Mouse (Mus musculus) gastrocnemius, postnatal 4 days (tissue): ENCODE measurements around the gene Ttc13. TPM values are rescaled to one million over a fixed set of nuclear protein-coding genes. Genes with fewer than 3 reads are reported as not detected.
A peak's percentile ranks its signal among the peaks of the same experiment; 100 is the strongest.

Experiments used
- DNase-seq, 2 experiments: peaks; one replicate each; pipeline ENCODE4 v3.0.0; 2021 to 2022; ENCODE audit warnings: low spot score in 2 of 2, mixed read lengths in 2 of 2
- total RNA-seq, 2 experiments: library from RNA; stranded (reverse); gene quantifications; 2 replicates each; pipeline ENCODE4 v1.2.3; 2021

Gene Ttc13
- total RNA-seq, 2 experiments from 2014 or later: 28.2 to 33.1 TPM

DNA sequence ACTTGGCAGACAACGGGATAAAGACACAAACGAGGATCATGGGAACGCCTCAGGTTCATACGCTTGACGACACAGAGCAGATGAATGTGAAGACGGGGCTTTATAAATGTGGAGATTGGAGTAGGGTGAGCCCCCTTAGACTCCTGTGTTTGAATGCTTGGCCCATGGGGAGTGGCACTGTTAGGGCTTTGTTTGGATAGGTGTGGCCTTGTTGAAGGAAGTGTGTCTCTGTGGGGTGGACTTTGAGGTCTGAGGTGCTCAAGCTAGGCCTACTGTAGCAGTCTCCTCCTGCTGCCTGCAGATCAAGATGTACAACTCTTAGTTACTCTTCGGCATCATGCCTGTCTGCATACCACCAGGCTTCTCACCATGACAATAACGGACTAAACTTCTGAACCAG, 16.0 kb downstream of the Ttc13 start:
- no peak for DNase-seq

DNA sequence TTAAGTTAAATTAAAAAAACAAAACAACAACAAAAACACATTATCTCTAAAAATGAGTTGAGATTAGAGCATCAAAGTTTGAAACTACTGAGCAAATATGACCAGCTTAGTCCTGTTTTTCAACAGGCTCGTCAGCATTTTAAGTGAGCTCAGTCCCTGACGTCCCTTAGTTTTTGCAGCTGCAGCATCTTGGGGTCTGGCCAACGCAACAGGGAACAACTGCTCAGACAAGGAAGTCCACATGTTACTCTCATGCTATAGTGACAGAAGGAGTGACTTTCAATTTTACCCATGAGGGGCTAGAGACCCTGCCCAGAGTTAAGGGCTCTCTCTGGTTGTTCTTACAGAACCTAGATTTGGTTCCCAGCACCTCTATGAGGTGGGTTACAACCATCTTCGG, 17.4 kb downstream of the Ttc13 start:
- no peak for DNase-seq

DNA sequence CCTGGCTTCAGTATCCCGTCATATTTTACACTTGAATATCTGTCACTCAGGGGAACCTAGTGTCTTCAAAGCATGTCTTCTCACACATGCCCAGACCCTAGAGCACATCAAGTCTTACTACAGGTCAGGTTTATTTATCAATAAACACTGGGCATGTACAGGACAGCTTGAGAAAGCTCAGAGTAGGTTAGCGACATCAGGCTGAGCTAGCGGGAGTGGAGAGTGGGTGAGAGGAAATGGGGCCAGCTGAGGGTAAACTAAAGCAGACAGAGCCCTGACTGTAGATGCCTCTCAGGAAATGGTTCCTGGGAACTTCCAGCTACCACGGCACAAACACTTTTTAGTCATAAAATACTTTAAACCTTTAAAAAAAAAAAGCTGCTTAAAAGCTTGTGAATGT, 18.3 kb downstream of the Ttc13 start:
- DNase-seq: no peak

DNA sequence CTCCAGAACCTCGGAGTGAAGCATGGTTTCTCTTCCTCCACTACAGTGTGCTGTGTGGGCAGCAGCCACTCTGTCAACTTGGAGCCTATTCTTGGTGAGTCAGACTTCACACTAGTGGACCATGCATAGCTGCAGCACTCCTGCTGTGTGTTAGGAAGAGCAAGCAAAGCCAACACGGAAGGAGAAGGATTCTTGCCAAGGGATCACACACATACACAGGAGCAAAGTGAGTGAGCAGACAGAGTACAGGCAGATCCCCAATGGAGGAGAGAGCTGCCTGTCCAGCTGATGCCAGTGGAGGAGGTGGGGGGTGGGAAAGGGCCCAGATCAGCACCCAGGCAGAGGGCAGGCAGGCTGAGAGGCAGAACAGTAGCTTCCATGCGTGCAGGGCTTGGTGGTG, 19.6 kb downstream of the Ttc13 start:
- no peak for DNase-seq

DNA sequence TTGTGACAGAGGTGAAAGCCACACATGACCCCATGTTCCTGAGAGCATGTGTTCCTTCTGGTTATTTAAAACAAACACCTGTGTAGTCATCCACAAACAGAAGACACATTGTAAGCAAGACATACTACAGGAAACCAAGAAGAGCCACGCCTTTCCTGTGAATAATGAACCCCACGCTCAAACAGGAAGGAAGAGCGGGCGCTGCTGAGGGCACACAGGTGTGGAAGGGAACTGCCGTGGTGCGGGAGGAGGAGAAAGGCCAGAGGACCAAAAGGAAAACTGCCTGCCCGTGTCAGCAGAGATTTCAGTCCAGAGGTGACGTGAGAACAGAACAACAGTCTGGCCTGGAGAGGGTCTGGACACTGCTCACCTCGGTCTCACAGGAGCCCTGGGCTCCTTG, 20.8 kb downstream of the Ttc13 start:
- no peak for DNase-seq

DNA sequence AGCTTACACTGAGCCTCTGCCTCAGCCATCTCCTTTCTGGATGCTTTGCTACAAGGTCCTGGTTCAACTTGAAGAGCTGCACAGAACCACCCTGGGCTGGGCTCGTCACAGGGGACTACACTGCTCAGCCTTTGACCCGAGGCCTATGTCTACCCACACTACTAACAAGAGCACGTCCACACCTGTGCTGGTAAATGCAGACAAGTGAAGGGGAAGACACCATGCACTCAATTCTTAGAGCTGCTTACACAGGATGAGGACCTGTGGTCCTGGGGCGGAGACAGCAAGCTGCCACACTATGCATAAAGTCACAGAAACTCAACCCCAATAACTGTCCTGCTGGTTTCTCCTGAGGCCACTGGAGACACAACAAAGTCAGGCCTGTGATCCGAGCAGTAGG, 21.5 kb downstream of the Ttc13 start:
- DNase-seq: no peak

DNA sequence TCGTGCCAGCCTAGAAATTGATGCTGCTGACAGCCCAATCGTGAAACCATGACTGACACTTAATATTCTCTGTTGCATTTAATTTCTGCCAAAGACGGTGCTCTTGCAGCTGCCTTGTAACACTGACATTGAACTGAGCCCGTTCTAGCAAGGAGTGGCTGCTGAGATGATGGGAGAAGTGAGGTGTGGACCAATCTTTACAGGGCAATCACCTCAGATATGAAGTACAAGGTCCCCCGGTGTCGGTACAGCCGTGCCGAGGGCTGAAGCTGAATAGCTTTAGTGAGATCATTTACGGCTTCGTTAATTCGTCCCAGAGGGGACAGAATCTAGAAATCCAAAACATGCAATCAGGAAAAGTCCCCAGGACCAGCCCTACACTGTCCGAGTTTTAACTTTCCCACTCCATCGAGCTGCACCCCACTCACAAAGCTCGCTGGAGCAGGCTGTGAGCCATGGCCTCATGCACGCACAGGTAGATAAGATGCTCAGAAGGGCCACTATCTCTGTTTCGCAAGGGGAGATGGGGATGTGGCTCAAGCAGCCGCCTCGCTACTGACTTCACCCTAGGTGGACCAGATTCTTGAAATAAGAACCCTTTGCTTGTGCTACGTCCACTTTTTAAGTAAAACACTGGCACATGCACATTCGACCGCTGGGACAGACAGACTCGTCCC, 26.2 kb downstream of the Ttc13 start:
- DNase-seq: no peak

DNA sequence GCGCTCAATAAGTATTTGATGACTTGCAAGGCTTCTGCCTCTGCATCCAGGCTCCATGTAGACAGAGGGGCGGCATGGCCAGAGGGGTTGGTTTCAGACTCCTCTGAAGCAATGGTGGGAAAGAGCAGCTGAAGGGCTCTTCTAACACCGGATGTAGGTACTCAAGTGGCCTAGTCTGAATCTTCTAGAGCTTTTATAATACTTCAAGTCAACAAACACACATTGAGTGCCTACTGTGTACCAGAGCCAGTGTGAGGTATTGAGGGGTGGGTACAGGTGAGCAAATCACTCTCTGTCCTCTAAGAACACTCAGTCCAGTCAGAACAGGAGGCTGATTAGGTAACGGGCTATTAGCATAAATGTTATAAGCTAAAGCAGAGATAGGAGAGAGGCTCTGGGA, 30.1 kb downstream of the Ttc13 start:
- DNase-seq: no peak

DNA sequence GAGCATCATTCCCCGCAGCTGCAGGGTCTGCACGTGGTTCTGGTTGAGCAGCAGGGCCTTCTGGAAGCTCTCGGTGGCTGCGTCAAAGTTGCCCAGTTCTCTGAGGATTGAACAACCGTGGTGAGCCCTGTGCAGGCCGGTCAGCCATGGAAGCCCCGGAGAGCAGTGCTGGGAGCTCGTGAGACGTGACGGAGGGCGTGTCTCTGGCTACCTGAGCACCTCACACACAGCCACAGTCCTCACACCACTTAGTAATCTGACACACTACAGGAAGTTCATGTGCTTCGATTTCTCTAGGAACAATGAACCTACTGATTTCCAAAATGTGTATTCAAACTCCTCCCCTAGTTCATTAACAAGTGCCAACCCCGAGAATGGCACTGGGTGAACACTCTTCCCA, 32.9 kb downstream of the Ttc13 start:
- no peak for DNase-seq

DNA sequence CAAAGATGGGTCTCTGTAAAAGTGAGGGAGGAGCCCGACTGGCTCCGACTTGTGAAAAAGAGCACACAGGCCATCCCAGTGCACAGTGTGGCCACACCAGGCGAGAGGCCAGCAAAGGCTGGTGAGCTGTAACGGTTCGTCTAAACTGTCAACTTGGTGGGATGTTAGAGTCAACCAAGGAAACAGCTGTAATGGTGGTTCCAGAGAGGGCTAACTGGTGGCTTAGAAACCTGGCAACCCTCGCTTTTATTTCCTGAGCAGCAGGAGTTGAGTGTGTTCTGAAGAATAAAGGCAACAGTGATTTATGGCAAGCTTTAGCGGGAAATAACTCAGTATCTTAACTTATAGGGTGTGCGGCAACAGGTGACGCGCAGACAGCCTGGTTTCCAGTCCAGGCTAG, 39.6 kb downstream of the Ttc13 start:
- DNase-seq: no peak

DNA sequence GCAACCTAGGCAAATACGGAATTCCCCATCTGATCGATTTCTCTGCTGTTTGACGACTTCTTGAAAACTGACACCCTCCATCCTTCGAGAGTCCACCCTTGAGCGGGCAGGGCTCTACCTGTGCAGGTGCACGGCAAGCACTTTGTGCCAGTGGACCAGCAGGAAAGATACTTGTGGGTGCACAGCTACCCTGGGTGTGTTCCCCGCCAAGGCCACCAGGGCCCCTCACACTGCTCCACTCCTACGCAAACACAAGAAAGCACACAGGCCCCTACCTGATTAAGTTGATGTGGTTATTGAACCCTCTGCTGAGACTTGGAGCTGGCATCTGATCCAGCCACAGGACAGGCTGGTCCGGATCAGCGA, 40.0 kb downstream of the Ttc13 start:
- DNase-seq: no peak

DNA sequence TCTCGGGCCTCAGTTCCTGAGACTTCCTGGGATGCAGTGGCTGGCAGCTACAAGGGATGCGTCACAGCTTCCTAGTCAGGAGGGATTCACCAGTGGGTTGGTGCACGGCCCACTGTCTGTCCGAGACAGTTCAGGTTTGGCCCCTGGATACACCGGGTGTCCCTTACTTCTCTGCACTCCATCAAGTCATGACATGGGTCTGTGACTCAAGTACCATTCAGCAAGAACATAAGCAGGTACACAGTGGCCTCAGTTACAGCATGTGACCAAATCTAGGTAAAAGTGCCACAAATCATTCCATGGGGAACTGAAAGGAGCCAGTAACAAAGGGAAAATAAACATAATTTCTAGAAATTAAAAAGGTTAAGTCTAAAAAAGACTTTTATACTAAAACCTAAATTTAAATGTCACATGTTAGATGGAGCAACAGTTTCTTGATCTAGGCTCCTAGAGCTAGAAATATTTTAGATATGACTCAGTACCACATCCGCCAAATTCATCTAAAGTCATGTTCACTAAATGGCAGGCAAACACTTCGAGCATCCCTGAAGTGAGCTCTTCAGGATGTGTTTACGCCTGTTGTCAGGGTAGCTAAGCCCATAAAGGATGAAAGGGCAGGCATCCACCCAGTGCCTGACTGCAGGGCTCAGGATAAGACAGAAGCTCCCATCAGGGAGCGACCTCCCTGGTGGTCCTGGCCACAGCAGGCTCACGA, 40.5 kb downstream of the Ttc13 start:
- no peak for DNase-seq

DNA sequence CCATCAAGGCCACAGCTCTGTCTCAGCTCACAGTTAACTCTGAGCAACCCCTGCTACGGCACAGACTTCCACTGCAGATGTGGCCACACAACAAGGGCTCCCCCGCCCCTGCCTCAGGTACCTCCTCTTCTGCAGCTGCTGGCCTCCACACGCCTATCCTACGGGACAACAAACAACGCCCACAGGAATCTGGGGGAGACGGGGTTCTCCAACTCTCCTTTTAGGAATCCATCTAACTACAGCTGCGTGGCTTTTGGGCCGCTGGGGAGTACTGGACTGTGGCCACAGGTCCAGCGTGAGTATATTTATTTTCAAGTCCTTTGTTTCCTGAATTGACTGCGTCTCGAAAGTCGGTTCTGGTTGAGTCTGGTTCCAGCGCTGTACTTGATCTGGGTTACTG, 43.5 kb downstream of the Ttc13 start:
- no peak for DNase-seq

DNA sequence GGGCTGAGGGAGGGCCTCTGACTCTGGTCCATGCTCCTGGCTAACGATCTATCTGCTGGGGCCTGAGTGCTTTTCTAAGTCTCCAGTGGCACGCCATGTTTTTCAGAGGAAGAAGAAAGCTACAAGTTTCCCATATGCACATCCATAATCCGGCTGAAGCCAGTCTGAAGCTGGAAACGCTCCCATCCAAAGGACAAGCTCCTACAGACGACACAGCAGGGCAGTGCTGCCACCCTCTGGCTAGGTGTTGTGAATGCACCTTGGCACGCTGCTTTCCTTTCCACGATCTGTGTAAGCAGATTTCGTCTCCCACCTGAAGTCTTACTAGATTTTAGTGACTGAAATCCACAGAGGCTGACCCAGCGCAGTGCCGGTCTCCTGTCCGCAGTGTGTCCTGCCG, 44.3 kb downstream of the Ttc13 start:
- DNase-seq: peak; percentile 66 to 85

DNA sequence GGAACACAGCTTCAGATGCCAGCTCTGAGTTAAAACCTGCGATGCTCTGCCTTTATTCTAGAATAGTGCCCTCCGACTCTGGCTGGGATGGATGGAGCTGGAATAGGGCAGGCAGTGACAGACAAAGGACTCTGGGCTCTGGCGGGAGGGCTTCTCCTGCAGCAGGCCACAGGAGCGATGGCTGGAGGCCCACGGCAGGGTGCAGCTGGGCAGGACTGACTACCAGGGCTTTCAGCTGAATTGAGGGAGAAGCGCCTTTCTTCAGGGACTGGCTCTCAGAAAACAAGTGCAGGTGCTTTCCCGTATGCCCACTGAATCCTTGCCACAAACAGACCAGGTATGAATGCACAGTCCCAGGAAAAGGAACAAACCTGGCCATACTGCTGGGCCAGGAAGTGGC, 44.7 kb downstream of the Ttc13 start:
- DNase-seq: no peak

DNA sequence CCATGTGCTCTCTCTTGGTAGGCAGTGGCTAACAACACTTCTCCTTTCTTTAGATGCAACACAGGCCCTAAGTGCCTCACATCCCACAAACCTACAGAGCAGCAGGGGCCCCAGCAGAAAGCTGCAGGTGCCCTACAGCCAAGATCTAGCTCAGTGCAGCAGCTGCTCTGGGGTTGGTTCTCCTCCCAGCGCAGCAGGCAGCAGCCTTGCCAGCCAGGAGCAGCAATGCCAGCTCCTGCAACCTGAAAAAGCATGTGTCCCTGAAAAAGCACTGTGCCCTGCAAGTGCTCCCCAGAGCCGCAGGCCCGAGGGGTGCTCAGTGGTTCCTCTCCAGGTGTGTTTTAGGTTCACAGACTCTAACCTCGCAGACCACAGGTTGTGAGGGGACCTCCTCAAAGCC, 45.1 kb downstream of the Ttc13 start:
- no peak for DNase-seq

DNA sequence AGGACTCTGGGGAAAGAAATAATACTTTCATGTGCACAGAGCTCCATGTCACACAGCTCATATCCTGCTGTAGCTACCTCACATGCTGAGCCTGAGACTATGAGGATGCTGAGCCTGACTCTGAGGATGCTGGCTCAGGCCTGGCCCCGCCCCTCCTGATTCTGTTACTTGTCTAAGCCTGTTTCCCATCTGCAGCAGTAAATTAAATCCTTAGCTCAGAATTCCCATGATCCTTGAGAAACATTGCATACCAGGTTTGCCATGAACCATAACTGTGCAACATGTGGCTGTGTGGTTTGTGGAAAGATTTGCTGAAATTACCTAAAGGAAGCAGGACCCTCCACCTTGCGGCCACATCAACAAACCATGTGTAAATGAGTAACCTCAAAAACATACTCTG, 49.4 kb downstream of the Ttc13 start:
- no peak for DNase-seq

DNA sequence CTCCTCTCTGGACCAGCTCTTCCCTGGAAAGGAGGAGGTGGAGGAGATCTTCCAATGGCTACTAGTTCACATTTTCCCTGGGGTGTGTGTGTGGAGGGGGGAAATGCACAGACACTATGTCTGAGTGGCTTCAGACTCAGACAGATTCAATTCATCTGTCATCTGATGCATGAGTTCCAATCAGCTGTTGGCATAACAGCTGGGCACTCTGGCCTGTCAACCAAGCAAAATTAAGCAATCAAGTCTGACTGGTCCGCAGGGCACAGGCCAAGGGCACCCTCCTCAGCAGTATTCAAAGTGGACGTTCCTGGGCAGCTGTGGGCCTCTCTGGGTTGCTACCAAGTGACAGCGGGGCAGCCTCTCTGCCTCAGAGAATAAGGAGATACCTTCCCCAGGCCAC, 53.0 kb downstream of the Ttc13 start:
- DNase-seq: no peak

DNA sequence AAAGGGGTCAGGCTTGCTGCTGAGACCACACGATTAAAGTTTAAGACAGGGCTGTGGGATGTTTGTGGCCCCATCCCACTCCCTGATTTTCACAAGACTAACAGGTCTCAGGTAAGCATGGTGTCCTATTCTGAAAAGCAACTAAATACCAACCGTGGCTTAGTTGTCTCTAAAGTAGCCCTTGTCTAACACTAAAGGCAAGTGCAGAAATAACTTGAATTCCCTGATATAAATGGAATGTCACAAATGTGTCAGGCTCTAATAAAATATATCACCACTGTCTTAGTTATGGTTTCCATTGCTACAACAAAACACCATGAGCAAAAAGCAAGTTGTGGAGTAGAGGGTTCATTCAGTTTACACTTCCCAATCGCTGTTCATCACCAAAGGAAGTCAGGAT, 57.4 kb downstream of the Ttc13 start:
- DNase-seq: no peak

DNA sequence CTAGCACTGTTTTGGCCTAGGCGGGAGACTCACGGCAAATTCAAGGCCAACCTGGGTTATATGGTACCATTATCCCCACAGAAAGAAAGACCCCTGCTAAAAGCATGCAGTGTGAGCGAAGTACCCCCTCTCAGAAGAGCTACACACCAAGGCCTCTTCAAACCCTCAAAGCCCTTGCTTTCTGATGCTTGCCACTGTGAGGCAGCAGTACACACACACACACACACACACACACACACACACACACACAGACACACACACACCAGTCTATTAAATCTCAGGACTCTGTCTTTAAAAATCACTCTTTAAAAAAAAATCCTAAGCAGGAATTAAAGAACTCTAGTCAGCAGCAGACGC, 57.9 kb downstream of the Ttc13 start:
- DNase-seq: no peak

DNA sequence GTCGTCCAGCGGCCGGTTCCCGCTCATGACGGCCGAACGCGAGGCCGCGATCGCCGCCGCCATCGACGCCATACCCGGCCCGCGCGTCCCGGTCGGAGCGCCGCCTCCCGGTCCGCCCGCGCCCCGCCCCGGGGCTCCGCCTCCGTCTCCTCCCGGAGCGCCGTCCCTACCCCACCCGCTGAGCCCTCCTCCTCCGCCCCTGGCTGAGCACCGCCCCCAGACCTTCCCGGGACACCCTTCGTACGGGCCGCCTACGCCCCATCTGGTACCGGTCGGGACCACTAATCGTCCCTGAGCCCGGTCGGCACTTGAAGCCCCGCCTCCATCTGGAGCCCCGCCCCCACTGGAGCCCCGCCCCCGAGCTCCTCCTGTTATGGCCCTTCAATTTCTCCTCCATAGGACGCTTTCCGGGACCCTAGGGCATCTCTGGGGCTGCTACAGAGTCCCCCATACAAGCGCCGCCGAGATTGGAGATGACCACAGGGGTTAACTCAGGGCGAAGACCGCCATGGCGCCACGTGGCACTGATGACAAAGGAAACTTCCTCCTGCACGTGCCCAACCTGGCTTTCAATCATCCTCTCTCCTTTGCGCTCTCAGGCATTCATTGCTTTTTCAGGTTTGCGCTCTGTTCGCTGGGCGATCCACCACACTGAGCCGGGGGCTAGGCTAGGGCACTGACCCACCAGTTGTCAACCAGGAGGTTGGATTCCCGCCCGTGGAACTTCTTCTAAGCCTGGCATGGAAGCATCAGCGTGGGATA, 58.5 kb downstream of the Ttc13 start, which contains the start of gene 2310022B05Rik:
TSS of gene 2310022B05Rik (minus strand) at position 258 of the 762 bp plus-strand sequence.
- DNase-seq: peak; percentile 74 to 86

DNA sequence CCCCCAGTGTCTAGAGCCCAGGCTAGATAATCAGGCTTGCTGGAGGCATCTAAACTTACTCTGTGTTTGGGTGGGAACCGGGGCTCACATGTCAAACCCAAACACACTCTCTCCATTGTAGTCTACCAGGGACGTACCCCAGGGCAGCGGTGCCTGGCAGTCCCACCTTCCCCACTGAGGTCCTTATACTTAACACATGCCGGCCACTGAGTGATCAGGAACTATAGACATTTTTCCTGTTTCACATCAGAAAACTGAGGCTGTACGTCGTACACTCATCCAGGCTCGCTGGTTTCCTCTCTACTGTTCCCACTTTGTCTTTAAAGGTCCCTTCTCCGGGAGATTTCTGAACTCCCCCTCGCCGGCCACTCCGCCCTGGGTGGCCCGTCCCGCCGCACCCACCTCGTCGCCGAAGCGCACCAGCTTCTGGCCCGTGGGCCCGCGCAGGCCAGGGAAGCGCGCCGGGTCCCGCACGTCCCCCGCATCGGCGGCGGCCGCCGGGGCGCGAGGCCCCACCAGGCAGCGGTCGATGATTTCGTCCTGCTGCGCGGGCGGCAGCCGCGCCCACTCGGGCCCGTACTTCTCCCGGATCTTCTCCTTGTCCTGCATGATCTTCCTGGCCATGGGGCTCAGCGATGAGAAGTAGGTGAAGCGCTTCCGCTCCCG, 59.2 kb downstream of the Ttc13 start:
- DNase-seq: no peak
